Mouse (Mus musculus) layer of hippocampus, postnatal 10 days (tissue): ENCODE measurements around the gene Sphk2. TPM values are rescaled to one million over a fixed set of nuclear protein-coding genes. Genes with fewer than 3 reads are reported as not detected.

ENCODE experiments used
- DNase-seq, 2 experiments: peaks; one replicate each; pipeline ENCODE4 v3.0.0; 2021; ENCODE audit warnings: low spot score in 2 of 2
- total RNA-seq, 2 experiments: library from RNA; stranded (reverse); gene quantifications; 2 replicates each; pipeline ENCODE4 v1.2.3; 2021

The Sphk2 gene
- total RNA-seq, 2 experiments from 2014 or later = 27.3 to 27.7 TPM

- no peak for DNase-seq
Observed at GRCm38 (mm10) chr7:45725151-45725550, 7.3 kb upstream of the Sphk2 start.

GRCm38 (mm10) chr7:45723781-45724180 is 6.0 kb upstream of the Sphk2 start:
- no peak for DNase-seq

- DNase-seq = no peak
Observed at GRCm38 (mm10) chr7:45723301-45723700, 5.5 kb upstream of the Sphk2 start.

- DNase-seq = no peak
Observed at GRCm38 (mm10) chr7:45722348-45722713, 4.5 kb upstream of the Sphk2 start.

GRCm38 (mm10) chr7:45721642-45722347 is 4.0 kb upstream of the Sphk2 start:
- peak in 1 of 2 experiments; percentile 36 for DNase-seq

- no peak for DNase-seq
Observed at GRCm38 (mm10) chr7:45721234-45721571, 3.4 kb upstream of the Sphk2 start.

GRCm38 (mm10) chr7:45720413-45721233 is 2.8 kb upstream of the Sphk2 start, which contains the start of gene Fam83e:
Gene Fam83e (plus strand): TSS chr7:45721212.
- no peak for DNase-seq

- DNase-seq = peak in 1 of 2 experiments; percentile 3
Observed at GRCm38 (mm10) chr7:45719738-45720412, 2.1 kb upstream of the Sphk2 start.

GRCm38 (mm10) chr7:45719180-45719579 is 1.4 kb upstream of the Sphk2 start:
- DNase-seq = peak in 1 of 2 experiments; percentile 2

GRCm38 (mm10) chr7:45718331-45718730 is 529 bp upstream of the Sphk2 start:
- no peak for DNase-seq

- DNase-seq = peak in 1 of 2 experiments; percentile 15
Observed at GRCm38 (mm10) chr7:45716952-45717917, 567 bp downstream of the Sphk2 start.

GRCm38 (mm10) chr7:45716460-45716857 is 1.3 kb downstream of the Sphk2 start:
- DNase-seq = no peak

GRCm38 (mm10) chr7:45715741-45716459 is 1.9 kb downstream of the Sphk2 start:
- DNase-seq = peak in 1 of 2 experiments; percentile 24

GRCm38 (mm10) chr7:45715090-45715708 is 2.6 kb downstream of the Sphk2 start, which contains the start of gene Rpl18:
Gene Rpl18 (plus strand): TSS chr7:45715457.
- DNase-seq = peak; percentile 97 to 98

GRCm38 (mm10) chr7:45714630-45715089 is 3.1 kb downstream of the Sphk2 start:
- no peak for DNase-seq

- DNase-seq = no peak
Observed at GRCm38 (mm10) chr7:45713881-45714520, 3.8 kb downstream of the Sphk2 start.

- peak in 1 of 2 experiments; percentile 26 for DNase-seq
Observed at GRCm38 (mm10) chr7:45713396-45713795, 4.4 kb downstream of the Sphk2 start.

GRCm38 (mm10) chr7:45712022-45712757 is 5.6 kb downstream of the Sphk2 start:
- DNase-seq = peak in 1 of 2 experiments; percentile 41
